In the genomic region with DNA sequence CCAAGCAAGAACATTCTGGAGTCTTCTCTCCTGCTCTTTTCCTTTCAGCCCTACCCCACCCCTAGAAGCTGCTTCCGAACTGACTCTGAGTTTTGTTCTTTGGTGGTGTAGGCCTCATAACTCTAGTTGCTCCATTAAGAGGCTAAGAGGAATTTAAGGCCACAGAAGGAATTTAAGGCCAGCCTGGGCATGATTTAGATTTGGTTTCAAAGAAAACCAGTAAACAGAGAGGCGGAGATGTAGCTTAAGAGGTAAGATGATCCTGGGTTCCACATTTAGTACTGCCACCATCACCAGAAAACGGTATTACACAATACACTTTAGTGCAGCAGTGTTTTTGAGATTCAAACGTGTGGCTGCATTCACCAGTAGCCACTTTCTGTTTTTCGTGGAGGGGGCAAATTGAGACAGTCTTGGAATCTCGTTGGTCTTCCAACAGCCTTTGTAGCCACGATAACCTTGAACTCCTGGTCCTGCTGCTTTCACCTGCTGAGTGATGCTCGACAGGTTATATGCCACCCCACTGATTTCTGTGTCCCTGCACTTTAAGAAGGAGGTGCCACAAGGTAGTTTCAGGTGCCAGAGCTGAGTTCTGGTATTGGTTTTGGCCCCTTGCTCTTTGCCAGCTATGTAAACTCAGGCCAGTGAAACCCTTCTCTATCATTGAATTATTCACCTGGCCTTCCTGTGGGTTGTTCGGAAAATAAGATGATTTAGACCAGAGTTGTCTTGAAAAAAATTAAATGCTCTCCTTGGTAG, we compare ENCODE assay signal across 10 mouse cellular contexts. TPM values are rescaled to one million over a fixed set of nuclear protein-coding genes. Genes with fewer than 3 reads are reported as not detected.
A peak's percentile ranks its signal among the peaks of the same experiment; 100 is the strongest.
DNase-seq lines count a peak whose midpoint lies in the region; ATAC-seq and TF ChIP-seq lines count a peak whose summit lies in the region.
"Had no signal": no experiment of that assay in that cellular context is flagged by ENCODE, and none has a peak within 500 bp of the region (broad histone marks: within the 10 kb centered on the region; RNA-seq: fewer than 3 reads in every experiment).

No protein-coding gene starts in this region.

- no peak overlapping the region for H3K9ac ChIP-seq in hindbrain, embryonic 12.5 days
- 0 out of 2 replicates have a peak overlapping the region, but pooled peaks have one; percentile 37 for H3K9ac ChIP-seq in liver, embryonic 12.5 days

- peak in 1 of 2 experiments; percentile 22 for DNase-seq in cerebellum, adult 2 months
- DNase-seq in cerebellum, postnatal 10 days: no peak
- no peak for DNase-seq in hindbrain, embryonic 10.5 days (ENCODE audit: low spot score)
- DNase-seq in urinary bladder, adult 18-20 months (ENCODE audit: low spot score in 2 of 2): no peak
- DNase-seq in kidney, adult 9 months: no peak
- DNase-seq: embryo, embryonic 11 days had no signal

- H3K27ac ChIP-seq in cerebellum, adult 2 months (ENCODE audit: insufficient read depth, low read length): peak overlapping the region; percentile 85
- peak overlapping the region; percentile 8; the same call in 1 of the 2 replicates for H3K27ac ChIP-seq in hindbrain, embryonic 12.5 days
- H3K27ac ChIP-seq in hindbrain, embryonic 10.5 days: no peak overlapping the region
- H3K27ac ChIP-seq in liver, embryonic 12.5 days: peak overlapping the region; percentile 72

- H3K9me3 ChIP-seq in hindbrain, embryonic 12.5 days (replicated peaks): no peaks in the 10 kb centered on the region
- no peaks in the 10 kb centered on the region for H3K9me3 ChIP-seq in hindbrain, embryonic 10.5 days
- no peaks in the 10 kb centered on the region for H3K9me3 ChIP-seq in liver, embryonic 12.5 days (replicated peaks)

- peaks cover 4% of the 10 kb centered on the region for H3K79me2 ChIP-seq in C2C12 (ENCODE audit: control insufficient read depth, insufficient read depth)

- WGBS in cerebellum, adult 2 months: 51% methylated on average over 9 of the region's 9 CpGs
- 86% methylated on average over 9 of the region's 9 CpGs for WGBS in hindbrain, embryonic 12.5 days
- WGBS in hindbrain, embryonic 10.5 days: 85% methylated on average over 9 of the region's 9 CpGs
- 72% methylated on average over 9 of the region's 9 CpGs for WGBS in liver, embryonic 12.5 days (ENCODE audit: insufficient replicate concordance)

- no peaks in the 10 kb centered on the region for H3K36me3 ChIP-seq in hindbrain, embryonic 12.5 days
- no peaks in the 10 kb centered on the region for H3K36me3 ChIP-seq in hindbrain, embryonic 10.5 days
- H3K36me3 ChIP-seq in C2C12 (ENCODE audit: control insufficient read depth, insufficient read depth): no peaks in the 10 kb centered on the region
- H3K36me3 ChIP-seq in liver, embryonic 12.5 days: 0 out of 2 replicates have a peak, but pooled peaks cover 6% of the 10 kb centered on the region

- no peaks in the 10 kb centered on the region for H3K27me3 ChIP-seq in cerebellum, adult 2 months (ENCODE audit: control insufficient read depth, insufficient read depth, low read length)
- H3K27me3 ChIP-seq in hindbrain, embryonic 12.5 days: no peaks in the 10 kb centered on the region
- no peaks in the 10 kb centered on the region for H3K27me3 ChIP-seq in hindbrain, embryonic 10.5 days (ENCODE audit: insufficient read depth, poor library complexity, severe bottlenecking)
- no peaks in the 10 kb centered on the region for H3K27me3 ChIP-seq in C2C12 (ENCODE audit: control insufficient read depth, insufficient read depth, insufficient read length)
- H3K27me3 ChIP-seq in liver, embryonic 12.5 days (replicated peaks): no peaks in the 10 kb centered on the region

- peaks cover 2% of the 10 kb centered on the region for H3K79me3 ChIP-seq in C2C12 (ENCODE audit: low read depth)

- H3K4me3 ChIP-seq in cerebellum, adult 2 months (replicated peaks; ENCODE audit: insufficient read depth, low read depth, low read length): no peak overlapping the region
- no peak overlapping the region for H3K4me3 ChIP-seq in hindbrain, embryonic 12.5 days
- no peak overlapping the region for H3K4me3 ChIP-seq in hindbrain, embryonic 10.5 days
- no peak overlapping the region for H3K4me3 ChIP-seq in C2C12 (ENCODE audit: insufficient read depth, poor library complexity, severe bottlenecking)
- H3K4me3 ChIP-seq in liver, embryonic 12.5 days: no peak overlapping the region

- no peak for ATAC-seq in hindbrain, embryonic 12.5 days (ENCODE audit: low FRiP score)
- no peak for ATAC-seq in liver, embryonic 12.5 days

- TF ChIP-seq CTCF in cerebellum, adult 2 months (IDR thresholded peaks at IDR 0.05; ENCODE audit: borderline replicate concordance, insufficient read depth, low read depth, low read length): no peak
- no peak for TF ChIP-seq CTCF in C2C12 (IDR thresholded peaks at IDR 0.05; ENCODE audit: control insufficient read depth, insufficient read depth, insufficient read length)

- H3K4me1 ChIP-seq in cerebellum, adult 2 months (ENCODE audit: control insufficient read depth, insufficient read depth, low read length): peaks cover 29% of the 10 kb centered on the region
- H3K4me1 ChIP-seq in hindbrain, embryonic 12.5 days: peaks cover 14% of the 10 kb centered on the region
- H3K4me1 ChIP-seq in hindbrain, embryonic 10.5 days (replicated peaks): peaks cover 6% of the 10 kb centered on the region
- H3K4me1 ChIP-seq in liver, embryonic 12.5 days: peaks cover 33% of the 10 kb centered on the region

- H3K4me2 ChIP-seq in hindbrain, embryonic 12.5 days (replicated peaks): no peak overlapping the region
- peak overlapping the region; percentile 40 for H3K4me2 ChIP-seq in liver, embryonic 12.5 days
- H3K4me2 ChIP-seq: midbrain, embryonic 11.5 days had no signal

- TF ChIP-seq POLR2A in cerebellum, adult 2 months (IDR thresholded peaks at IDR 0.05; ENCODE audit: borderline replicate concordance, insufficient read depth, low read length): no peak

- H3ac ChIP-seq in C2C12 (ENCODE audit: control insufficient read depth, insufficient read length, low read depth): no peak overlapping the region

TF ChIP-seq in C2C12, 6 proteins besides CTCF, POLR2A, EP300 and RAD21:
- TF ChIP-seq FOSL1 (IDR thresholded peaks at IDR 0.05; ENCODE audit: insufficient read depth, low read length, poor library complexity, severe bottlenecking): no peak
- TF ChIP-seq CEBPB (IDR thresholded peaks at IDR 0.05; ENCODE audit: low read depth): peak; percentile 13
TF ChIP-seq in C2C12: peak in this region for 1.

RNA-seq across cellular contexts. Expression of a gene that starts 21.6 kb away (rescaled TPM):
- 40.5 and 43.4 TPM in 2 replicates for polyA plus RNA-seq in cerebellum, adult 2 months (2012; rRNA removed)
- polyA plus RNA-seq in hindbrain, embryonic 12.5 days (2016; fragmentation: Nextera tagmentation; extraction: Ambion mirVana): 5.3 and 5.8 TPM in 2 replicates
- 2.5 TPM in 2 replicates for polyA plus RNA-seq in hindbrain, embryonic 10.5 days (2016; fragmentation: Nextera tagmentation; extraction: Ambion mirVana)
- polyA plus RNA-seq in C2C12 (2012; fragmentation: generic; extraction: Trizol): 2.4 TPM
- 4.9 and 5.1 TPM in 2 replicates for polyA plus RNA-seq in liver, embryonic 12.5 days (2016; fragmentation: Nextera tagmentation; extraction: Ambion mirVana)

RNA-seq across cellular contexts. Expression of a gene that starts 49.0 kb away (rescaled TPM):
- not detected in 2 replicates for polyA plus RNA-seq in cerebellum, adult 2 months (2012; rRNA removed)
- 0.39 and 0.44 TPM in 2 replicates for polyA plus RNA-seq in hindbrain, embryonic 12.5 days (2016; fragmentation: Nextera tagmentation; extraction: Ambion mirVana)
- polyA plus RNA-seq in hindbrain, embryonic 10.5 days (2016; fragmentation: Nextera tagmentation; extraction: Ambion mirVana): 0.18 and 0.29 TPM in 2 replicates
- polyA plus RNA-seq in C2C12 (2012; fragmentation: generic; extraction: Trizol): 0.04 TPM
- polyA plus RNA-seq in liver, embryonic 12.5 days (2016; fragmentation: Nextera tagmentation; extraction: Ambion mirVana): 0.14 and 0.21 TPM in 2 replicates
